Mouse (Mus musculus): Measurements from ENCODE around the gene Kcnh6.

Kcnh6 gene

DNA sequence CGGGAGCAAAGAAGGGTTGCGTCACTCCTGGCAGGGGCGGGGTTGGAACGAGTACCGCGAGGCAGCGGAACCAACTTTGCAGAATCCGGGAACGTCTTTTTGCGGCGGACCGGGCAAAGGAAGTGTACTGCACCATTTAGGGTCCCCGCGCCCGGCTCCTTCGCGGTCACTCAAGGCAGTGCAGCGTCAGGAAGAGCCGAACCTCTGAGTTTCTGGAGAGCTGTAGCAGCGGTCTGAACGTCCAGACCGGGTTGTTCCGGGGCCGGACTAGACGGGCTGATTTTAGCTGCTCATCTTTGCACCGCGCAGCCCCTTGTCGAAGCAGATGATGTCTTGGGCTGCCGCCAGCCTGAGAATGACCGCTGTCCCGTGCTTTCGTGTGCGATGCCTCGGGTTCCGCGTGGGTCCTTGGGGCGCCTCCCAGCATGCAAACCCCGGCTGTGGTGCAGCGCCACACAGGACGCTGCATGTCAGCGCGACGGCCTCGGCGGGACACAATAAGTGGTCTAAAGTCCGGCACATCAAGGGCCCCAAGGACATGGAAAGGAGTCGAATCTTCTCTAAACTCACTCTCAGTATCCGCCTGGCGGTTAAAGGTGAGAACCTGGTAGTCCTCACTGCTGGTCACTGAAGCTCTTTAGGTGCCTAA is 58.1 kb downstream of the Kcnh6 start, which contains the start of gene Taco1:
TSS of gene Taco1 (plus strand) at position 139 of the 649 bp plus-strand sequence.
- DNase-seq: peak; percentile 96

DNA sequence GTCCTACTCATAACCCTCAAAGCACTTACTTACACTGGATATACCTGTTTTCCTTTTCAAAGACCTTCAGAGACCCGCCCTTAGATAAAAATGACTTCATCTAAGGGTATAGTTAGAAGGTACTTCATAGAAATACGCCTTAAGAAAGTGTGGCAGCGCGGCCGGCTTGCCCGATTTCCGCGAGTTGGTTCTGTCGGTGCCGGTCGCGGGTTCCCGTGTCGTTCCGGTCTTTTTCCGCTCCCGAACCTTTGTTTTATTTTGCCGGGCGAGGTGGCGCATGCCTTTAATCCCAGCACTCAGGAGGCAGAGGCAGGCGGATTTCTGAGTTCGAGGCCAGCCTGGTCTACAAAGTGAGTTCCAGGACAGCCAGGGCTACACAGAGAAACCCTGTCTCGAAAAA is 58.7 kb downstream of the Kcnh6 start:
- peak; percentile 77 for DNase-seq

DNA sequence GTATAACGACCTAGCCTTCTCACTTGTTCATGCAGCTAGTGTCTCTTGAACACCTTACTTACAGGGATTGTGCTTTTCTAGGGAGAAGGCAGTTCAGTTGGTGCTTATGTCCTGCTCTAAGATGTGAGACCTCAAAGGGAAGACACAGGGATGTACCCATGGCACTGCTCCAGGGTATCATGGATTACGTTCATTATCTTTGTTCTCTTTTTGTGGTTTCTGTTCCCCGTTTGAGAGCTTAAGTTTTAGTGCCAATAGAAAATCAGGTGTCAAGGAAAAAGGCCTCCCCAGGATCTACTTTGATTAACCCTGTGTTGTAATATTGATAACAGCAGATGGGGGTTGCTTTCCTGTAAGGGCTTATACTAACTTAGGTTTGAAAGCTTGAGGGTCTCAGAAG is 65.8 kb downstream of the Kcnh6 start:
- DNase-seq: no peak

DNA sequence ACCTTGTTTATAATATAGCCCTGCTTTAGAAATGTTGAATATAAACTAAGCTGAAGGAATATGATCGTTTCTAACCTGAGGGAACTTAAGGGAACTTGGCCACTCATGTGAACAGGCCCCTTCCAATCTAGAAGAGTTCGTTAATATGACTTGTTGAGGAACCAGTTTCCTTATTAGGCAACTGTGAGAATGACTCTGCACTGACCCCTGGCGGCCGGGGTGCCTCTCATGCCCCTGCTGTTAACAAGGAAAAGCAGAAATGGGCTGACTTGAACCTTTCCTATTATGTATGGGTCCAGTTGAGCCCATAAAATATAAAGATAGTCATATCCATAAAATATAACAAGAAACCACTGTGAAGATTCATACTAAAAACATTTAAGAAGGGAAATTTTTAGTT is 68.4 kb downstream of the Kcnh6 start:
- peak; percentile 78 for DNase-seq

Data from embryo, embryonic 11 days (tissue).